Mouse (Mus musculus) hindbrain, embryonic 16.5 days (tissue): ENCODE results near the gene Rnf43. TPM values are rescaled to one million over a fixed set of nuclear protein-coding genes. Genes with fewer than 3 reads are reported as not detected.

Experiments used
- ATAC-seq: fragments of 200-750 bp; cut with Nextera tagmentation; 2 replicates; pipeline ENCODE4 v1.8.0; 2017; ENCODE audit warnings: moderate TSS enrichment, moderate library complexity
- H3K27ac ChIP-seq: fragments of 300-500 bp; sonication (generic); 2 replicates; pipeline ENCODE4 v1.5.1; 2014; ENCODE audit warnings: low read depth, mild to moderate bottlenecking, control low read depth, low read length, moderate library complexity
- H3K27me3 ChIP-seq: fragments of 300-500 bp; sonication (generic); replicated peaks from 2 replicates; pipeline ENCODE4 v1.6.1; 2014; ENCODE audit warnings: low read length; ENCODE audit not compliant: control insufficient read depth, insufficient read depth
- H3K36me3 ChIP-seq: fragments of 300-500 bp; sonication (generic); 2 replicates; pipeline ENCODE4 v1.6.1; 2014; ENCODE audit warnings: mild to moderate bottlenecking, low read length, moderate library complexity, mixed read lengths; ENCODE audit not compliant: control insufficient read depth, insufficient read depth
- H3K4me1 ChIP-seq: fragments of 300-500 bp; sonication (generic); 2 replicates; pipeline ENCODE4 v1.6.1; 2014; ENCODE audit warnings: low read depth, low read length; ENCODE audit not compliant: control insufficient read depth, insufficient read depth
- H3K4me2 ChIP-seq: fragments of 300-500 bp; sonication (generic); 2 replicates; pipeline ENCODE4 v1.6.1; 2014; ENCODE audit warnings: mild to moderate bottlenecking, low read length, control low read depth, moderate library complexity
- H3K4me3 ChIP-seq: fragments of 300-500 bp; sonication (generic); 2 replicates; pipeline ENCODE4 v1.5.1; 2014; ENCODE audit warnings: mild to moderate bottlenecking, low read length, control low read depth, moderate library complexity
- H3K9ac ChIP-seq: fragments of 300-500 bp; sonication (generic); 2 replicates; pipeline ENCODE4 v1.6.1; 2014; ENCODE audit warnings: low read depth, mild to moderate bottlenecking, control low read depth, low read length, moderate library complexity
- H3K9me3 ChIP-seq: fragments of 300-500 bp; sonication (generic); 2 replicates; pipeline ENCODE4 v1.6.1; 2014; ENCODE audit warnings: mild to moderate bottlenecking, low read length, moderate library complexity; ENCODE audit not compliant: control insufficient read depth
- WGBS: fragments of 180-500 bp; shearing (Covaris S2); extraction: QIAGEN DNeasy Blood & Tissue Kit; methylation state at CpG from one replicate; pipeline ENCODE4 v1.1.7; 2014; 5-methylcytosine and 5-hydroxymethylcytosine counted together
- polyA plus RNA-seq: library from polyadenylated mRNA; unstranded; fragments of >200 nt; fragmentation: Nextera tagmentation; extraction: Ambion mirVana; gene quantifications from 2 replicates; pipeline ENCODE4 v1.2.1, GENCODE M21; 2015

The Rnf43 gene
- 0.71 and 1.5 TPM in 2 replicates for polyA plus RNA-seq

DNA sequence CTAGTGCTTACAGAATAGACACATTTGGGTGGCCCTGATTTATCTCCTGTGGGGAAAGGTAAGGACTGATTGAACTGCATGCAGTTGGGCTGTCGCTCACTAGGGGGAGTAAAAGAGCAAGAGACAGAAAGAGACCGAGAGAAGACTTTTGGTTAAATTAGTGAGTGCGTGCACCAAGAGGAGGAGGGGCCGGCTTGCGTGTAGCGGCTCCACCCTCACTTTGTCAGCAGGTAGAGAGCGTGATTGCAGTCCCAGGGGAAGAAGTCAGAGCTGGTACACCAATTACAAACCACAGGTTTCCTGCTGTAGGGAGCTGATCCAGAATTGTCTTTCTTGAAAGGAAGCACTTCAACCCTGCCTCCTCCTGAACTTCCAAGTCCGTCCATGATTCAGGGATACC lies at the start of gene Rnf43:
Rnf43 (plus strand) TSS at position 316 of the 400 bp plus-strand sequence.
- peak within 1 kb of the TSS; percentile 32 for H3K4me3 ChIP-seq
- peaks cover 6% of the 10 kb centered on the region for H3K4me1 ChIP-seq
- H3K36me3 ChIP-seq, result no peaks in the 10 kb centered on the region
- no peaks in the 10 kb centered on the region for H3K9me3 ChIP-seq
- peak; percentile 70 for ATAC-seq
- H3K9ac ChIP-seq, result peak within 1 kb of the TSS; percentile 38; the same call in 1 of the 2 replicates
- peak within 1 kb of the TSS; percentile 54 for H3K4me2 ChIP-seq
- no peak within 1 kb of the TSS for H3K27ac ChIP-seq
- peaks cover 2% of the 10 kb centered on the region; the same call in 1 of the 2 replicates for H3K27me3 ChIP-seq
- WGBS, result 0% methylated on average over 8 of the region's 8 CpGs

DNA sequence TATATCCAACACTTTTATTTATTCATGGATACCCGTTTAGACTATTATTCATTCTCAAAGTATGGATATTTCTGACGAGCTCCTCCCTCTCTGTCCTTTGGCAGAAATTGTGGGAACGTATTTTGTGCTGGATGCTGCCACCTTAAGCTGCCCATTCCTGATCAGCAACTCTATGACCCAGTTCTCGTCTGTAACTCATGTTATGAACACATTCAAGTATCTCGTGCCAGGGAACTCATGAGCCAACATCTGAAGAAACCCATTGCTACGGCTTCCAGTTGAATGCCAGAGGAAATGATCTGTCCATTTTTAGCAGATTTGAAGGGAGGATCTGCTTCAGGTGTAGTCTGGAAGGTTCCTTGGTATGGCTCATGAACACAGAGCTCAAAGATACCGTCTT lies 48.5 kb upstream of the Rnf43 start:
- Histone ChIP-seq H3K27me3 (no peaks in the 10 kb centered on the region), H3K4me2 (no peak overlapping the region), H3K9ac (no peak overlapping the region), H3K4me1 (no peaks in the 10 kb centered on the region), H3K9me3 (no peaks in the 10 kb centered on the region), H3K36me3 (peaks cover 79% of the 10 kb centered on the region), H3K27ac (no peak overlapping the region), H3K4me3 (no peak overlapping the region)
- ATAC-seq, result no peak
- 94% methylated on average over 7 of the region's 7 CpGs for WGBS

DNA sequence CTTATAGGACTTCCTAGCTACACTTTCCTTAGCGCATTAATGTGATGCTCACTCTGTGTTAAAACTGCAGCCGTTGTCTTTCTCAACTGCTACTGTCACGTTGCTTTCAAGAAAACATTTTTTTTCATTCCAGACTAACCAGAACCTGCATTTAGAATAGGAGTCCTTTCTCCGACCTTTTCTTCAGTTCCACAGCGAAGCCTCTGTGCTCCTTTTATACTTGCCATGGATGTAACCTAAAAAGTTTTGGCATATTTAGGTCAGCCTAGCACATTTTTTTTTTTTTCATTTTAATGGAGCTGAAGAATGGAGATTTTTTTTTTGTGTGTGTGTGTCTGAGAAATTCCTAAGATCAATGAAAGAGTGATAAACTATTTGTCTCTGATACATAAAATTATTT lies 47.0 kb upstream of the Rnf43 start:
- H3K4me1 ChIP-seq, result no peaks in the 10 kb centered on the region
- H3K4me3 ChIP-seq, result no peak overlapping the region
- no peaks in the 10 kb centered on the region for H3K27me3 ChIP-seq
- ATAC-seq, result no peak
- no peak overlapping the region for H3K27ac ChIP-seq
- WGBS, result 93% methylated on average over 5 of the region's 5 CpGs
- H3K36me3 ChIP-seq, result peaks cover 68% of the 10 kb centered on the region
- no peak overlapping the region for H3K9ac ChIP-seq
- no peaks in the 10 kb centered on the region for H3K9me3 ChIP-seq
- no peak overlapping the region for H3K4me2 ChIP-seq

DNA sequence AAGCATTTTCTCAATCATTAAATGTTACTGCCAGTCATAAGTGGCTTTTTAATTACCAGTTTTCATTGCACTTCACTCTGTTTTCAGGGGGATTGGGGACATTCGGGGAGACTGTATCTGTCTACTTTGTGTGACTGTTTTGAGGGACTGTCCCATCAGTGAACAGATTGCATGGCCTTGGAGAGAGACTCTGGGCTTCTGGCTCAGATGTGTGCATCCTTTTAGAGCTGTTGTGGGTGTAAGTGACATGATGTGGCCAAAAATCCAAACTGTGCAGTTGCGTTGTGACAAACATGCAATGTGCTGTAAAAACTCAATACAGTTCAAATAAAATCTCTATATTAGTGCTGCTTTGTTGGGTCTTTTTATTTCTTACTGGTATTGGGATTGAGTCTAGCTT lies 46.6 kb upstream of the Rnf43 start:
- no peak for ATAC-seq
- peaks cover 66% of the 10 kb centered on the region for H3K36me3 ChIP-seq
- no peaks in the 10 kb centered on the region for H3K4me1 ChIP-seq
- no peaks in the 10 kb centered on the region for H3K27me3 ChIP-seq
- H3K27ac ChIP-seq, result no peak overlapping the region
- H3K9me3 ChIP-seq, result no peaks in the 10 kb centered on the region
- WGBS, result 98% methylated on average over 2 of the region's 2 CpGs
- H3K4me3 ChIP-seq, result no peak overlapping the region
- no peak overlapping the region for H3K9ac ChIP-seq
- no peak overlapping the region for H3K4me2 ChIP-seq

DNA sequence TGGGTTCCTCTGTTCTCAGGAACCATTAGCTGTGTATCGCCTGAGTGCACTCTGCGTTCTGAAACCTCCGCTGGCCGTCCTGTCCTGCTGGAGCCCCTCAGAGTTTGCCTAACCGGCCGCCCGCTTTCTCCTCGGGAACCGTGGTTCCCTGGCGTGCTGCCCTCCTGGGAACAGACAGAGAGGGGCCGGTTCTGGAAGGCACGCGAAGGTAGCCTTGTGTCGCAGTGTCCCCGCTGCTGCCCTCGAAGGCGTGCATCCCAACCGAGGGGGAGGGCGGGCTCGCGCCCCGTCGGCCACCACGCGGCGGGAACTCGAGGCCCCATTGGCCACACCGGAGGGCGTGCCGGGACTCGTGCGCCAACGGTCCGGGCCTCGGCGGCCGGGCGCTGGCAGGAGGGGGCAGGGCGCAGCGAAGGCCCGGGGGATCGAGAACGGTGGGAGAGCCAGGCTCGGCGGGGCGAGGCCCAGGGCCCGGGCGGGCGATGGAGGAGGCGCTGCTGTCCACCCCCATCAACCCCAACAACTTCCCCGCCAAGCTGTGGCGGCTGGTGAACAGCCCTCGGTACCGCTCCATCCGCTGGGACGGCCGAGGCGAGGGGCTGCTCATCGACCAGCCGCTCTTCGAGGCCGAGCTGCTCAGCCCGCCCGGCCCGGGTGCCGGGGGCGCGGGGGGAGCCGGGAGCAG lies 45.6 kb upstream of the Rnf43 start, which contains the start of gene Hsf5:
Hsf5 (plus strand) TSS at position 375 of the 685 bp plus-strand sequence.
- Histone ChIP-seq H3K9me3 (no peaks in the 10 kb centered on the region), H3K27me3 (no peaks in the 10 kb centered on the region), H3K4me3 (no peak within 1 kb of the TSS), H3K4me2 (no peak within 1 kb of the TSS), H3K4me1 (no peaks in the 10 kb centered on the region), H3K27ac (no peak within 1 kb of the TSS), H3K9ac (no peak within 1 kb of the TSS), H3K36me3 (peaks cover 56% of the 10 kb centered on the region)
- WGBS, result 89% methylated on average over 63 of the region's 69 CpGs
- ATAC-seq, result 0 out of 2 replicates have a peak, but pooled peaks have one; percentile 27

DNA sequence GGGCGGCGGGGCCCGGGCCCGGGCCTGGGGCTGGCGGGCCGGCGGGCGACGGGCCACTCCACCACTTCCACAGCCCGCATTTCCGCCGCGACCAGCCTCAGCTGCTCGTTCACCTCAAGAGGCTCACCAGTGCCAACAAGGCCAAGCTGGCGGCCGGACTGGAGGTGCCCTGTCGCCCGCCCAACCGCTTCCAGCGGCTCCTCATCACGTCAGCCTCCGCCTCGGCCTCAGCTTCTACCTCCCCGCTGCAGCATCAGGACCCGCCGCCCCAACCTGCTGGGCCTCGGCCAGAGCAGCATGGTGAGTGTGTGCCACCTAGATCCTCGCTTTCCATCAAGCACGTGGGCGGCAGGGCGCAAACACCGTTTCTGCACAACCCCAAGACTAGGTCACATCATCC lies 44.9 kb upstream of the Rnf43 start:
- Histone ChIP-seq H3K4me3 (no peak overlapping the region), H3K36me3 (peaks cover 50% of the 10 kb centered on the region), H3K4me2 (no peak overlapping the region), H3K9me3 (no peaks in the 10 kb centered on the region), H3K9ac (no peak overlapping the region), H3K27ac (no peak overlapping the region), H3K4me1 (no peaks in the 10 kb centered on the region), H3K27me3 (no peaks in the 10 kb centered on the region)
- ATAC-seq, result no peak
- 94% methylated on average over 29 of the region's 32 CpGs for WGBS

DNA sequence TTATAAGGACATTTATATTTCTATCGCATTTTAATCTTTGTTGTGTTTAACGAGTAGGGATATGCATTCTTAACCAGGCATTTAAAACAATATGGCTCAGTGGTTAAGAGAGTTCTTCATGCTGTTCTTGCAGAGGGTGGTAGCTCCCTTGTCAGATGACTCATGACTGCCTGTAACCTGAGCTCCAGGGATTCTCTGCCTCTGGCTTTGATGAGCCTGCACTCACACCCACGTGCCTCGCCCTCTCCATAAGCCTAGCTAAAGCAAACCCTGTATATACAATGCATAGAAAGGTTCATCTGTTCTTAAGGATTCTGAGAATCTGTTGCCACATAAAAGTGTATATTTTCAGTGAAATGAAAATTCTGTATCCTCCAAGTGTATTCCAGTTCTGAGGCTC lies 39.4 kb upstream of the Rnf43 start:
- H3K4me2 ChIP-seq, result no peak overlapping the region
- no peaks in the 10 kb centered on the region for H3K4me1 ChIP-seq
- WGBS, result 81% methylated on average over 4 of the region's 4 CpGs
- no peak overlapping the region for H3K27ac ChIP-seq
- no peak overlapping the region for H3K9ac ChIP-seq
- H3K36me3 ChIP-seq, result peaks cover 16% of the 10 kb centered on the region
- no peaks in the 10 kb centered on the region for H3K9me3 ChIP-seq
- no peak for ATAC-seq
- no peak overlapping the region for H3K4me3 ChIP-seq
- no peaks in the 10 kb centered on the region for H3K27me3 ChIP-seq

DNA sequence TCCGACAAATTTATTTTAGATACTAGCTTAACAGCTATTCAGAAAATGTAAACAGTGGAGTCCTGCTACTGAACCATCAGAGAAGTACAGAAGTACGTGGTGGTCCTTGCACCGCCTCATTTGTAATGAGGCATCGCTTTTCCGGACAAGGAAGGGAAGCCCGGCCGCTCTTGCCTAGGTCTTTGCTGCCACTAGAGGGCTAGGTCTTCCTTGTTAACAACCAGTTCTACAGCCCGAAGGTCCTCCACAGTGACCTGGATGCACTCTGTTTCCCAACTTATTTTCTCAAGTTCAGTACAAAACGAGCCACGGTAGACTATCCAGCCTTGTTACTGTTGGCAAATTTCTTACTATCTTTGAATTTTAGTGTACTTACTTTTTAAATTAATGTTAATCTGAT lies 32.7 kb upstream of the Rnf43 start:
- Histone ChIP-seq H3K4me3 (no peak overlapping the region), H3K27me3 (no peaks in the 10 kb centered on the region), H3K4me1 (no peaks in the 10 kb centered on the region), H3K9me3 (no peaks in the 10 kb centered on the region), H3K4me2 (no peak overlapping the region), H3K27ac (no peak overlapping the region), H3K9ac (no peak overlapping the region), H3K36me3 (peaks cover 7% of the 10 kb centered on the region; the same call in 1 of the 2 replicates)
- 33% methylated on average over 10 of the region's 10 CpGs for WGBS
- no peak for ATAC-seq

DNA sequence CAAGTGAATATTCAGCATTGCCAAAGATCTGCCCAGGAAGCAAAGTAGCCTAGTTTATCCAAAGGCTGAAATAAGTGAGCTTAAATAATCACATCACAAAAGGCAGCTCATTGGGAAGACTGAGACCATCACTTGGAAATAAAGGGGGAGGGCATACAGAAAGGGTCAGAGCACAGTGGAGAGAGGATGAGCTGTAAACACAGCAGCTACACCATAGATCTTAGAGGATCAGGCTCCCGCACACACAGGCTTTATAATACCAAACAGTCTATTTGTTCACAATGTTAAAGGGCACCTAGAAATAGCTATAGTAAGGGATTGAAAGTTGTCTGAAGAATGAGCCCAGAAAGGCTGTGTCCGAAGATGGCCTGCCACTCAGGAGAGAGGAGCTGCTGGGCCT lies 23.7 kb upstream of the Rnf43 start:
- Histone ChIP-seq H3K27ac (0 out of 2 replicates have a peak overlapping the region, but pooled peaks have one; percentile 39), H3K36me3 (no peaks in the 10 kb centered on the region), H3K4me2 (peak overlapping the region; percentile 80), H3K4me1 (peaks cover 6% of the 10 kb centered on the region; the same call in 1 of the 2 replicates), H3K27me3 (no peaks in the 10 kb centered on the region), H3K9me3 (no peaks in the 10 kb centered on the region), H3K9ac (peak overlapping the region; percentile 78), H3K4me3 (peak overlapping the region; percentile 45)
- ATAC-seq, result 0 out of 2 replicates have a peak, but pooled peaks have one; percentile 24
- WGBS, result 22% methylated on average over 2 of the region's 2 CpGs
